Mouse (Mus musculus) E14TG2a.4 (cell line): Measurements from ENCODE around the gene Eomes.

Experiments used
- H3K27me3 ChIP-seq: 2 replicates; pipeline ENCODE4 v1.6.1; 2014; ENCODE audit warnings: low read length, control low read depth; ENCODE audit not compliant: insufficient read depth
- H3K36me3 ChIP-seq: 2 replicates; pipeline ENCODE4 v1.6.1; 2014; ENCODE audit warnings: low read length, control low read depth; ENCODE audit not compliant: insufficient read depth
- H3K4me1 ChIP-seq: replicated peaks from 2 replicates; pipeline ENCODE4 v1.6.1; 2014; ENCODE audit warnings: low read depth, low read length, control low read depth
- H3K4me3 ChIP-seq: replicated peaks from 2 replicates; pipeline ENCODE4 v1.5.1; 2014; ENCODE audit warnings: mild to moderate bottlenecking, low read length
- H3K9me3 ChIP-seq: 2 replicates; pipeline ENCODE4 v1.6.1; 2014; ENCODE audit warnings: low read length, control low read depth
- CTCF ChIP-seq: conservative IDR thresholded peaks from 2 replicates; pipeline ENCODE4 v1.5.1; 2014; ENCODE audit warnings: low read length
- NANOG ChIP-seq: IDR thresholded peaks from 2 replicates; pipeline ENCODE4 v1.6.1; 2014; ENCODE audit warnings: borderline replicate concordance, low read length, mixed read lengths
- POU5F1 ChIP-seq: IDR thresholded peaks from 2 replicates; pipeline ENCODE4 v1.6.1; 2014; ENCODE audit warnings: low read length, borderline replicate concordance

The Eomes gene

GRCm38 (mm10) chr9:118519101-118519500 lies 41.1 kb downstream of the Eomes start:
- Histone ChIP-seq H3K4me3 (no peak overlapping the region), H3K4me1 (peaks cover 33% of the 10 kb centered on the region), H3K27me3 (no peaks in the 10 kb centered on the region), H3K9me3 (no peaks in the 10 kb centered on the region), H3K36me3 (peaks cover 37% of the 10 kb centered on the region)
- TF ChIP-seq POU5F1, result no peak

GRCm38 (mm10) chr9:118520011-118520410 lies 42.0 kb downstream of the Eomes start:
- TF ChIP-seq CTCF, result no peak
- no peak for TF ChIP-seq POU5F1
- TF ChIP-seq NANOG, result no peak
- H3K36me3 ChIP-seq, result peaks cover 35% of the 10 kb centered on the region
- H3K9me3 ChIP-seq, result no peaks in the 10 kb centered on the region
- H3K27me3 ChIP-seq, result no peaks in the 10 kb centered on the region
- H3K4me3 ChIP-seq, result no peak overlapping the region
- peaks cover 33% of the 10 kb centered on the region for H3K4me1 ChIP-seq

- Histone ChIP-seq H3K36me3 (peaks cover 35% of the 10 kb centered on the region), H3K4me1 (peaks cover 33% of the 10 kb centered on the region), H3K27me3 (no peaks in the 10 kb centered on the region), H3K9me3 (no peaks in the 10 kb centered on the region), H3K4me3 (no peak overlapping the region)
- no peak for TF ChIP-seq NANOG
- no peak for TF ChIP-seq POU5F1
- TF ChIP-seq CTCF, result no peak
These were observed 42.8 kb downstream of the Eomes start for GRCm38 (mm10) chr9:118520858-118521257.

- no peak overlapping the region for H3K4me3 ChIP-seq
- no peak for TF ChIP-seq POU5F1
- no peak for TF ChIP-seq CTCF
- TF ChIP-seq NANOG, result no peak
- no peaks in the 10 kb centered on the region for H3K27me3 ChIP-seq
- H3K4me1 ChIP-seq, result peaks cover 38% of the 10 kb centered on the region
- H3K9me3 ChIP-seq, result no peaks in the 10 kb centered on the region
- H3K36me3 ChIP-seq, result peaks cover 35% of the 10 kb centered on the region
These were observed 43.6 kb downstream of the Eomes start for GRCm38 (mm10) chr9:118521659-118522058.

GRCm38 (mm10) chr9:118523738-118524137 lies 45.7 kb downstream of the Eomes start:
- TF ChIP-seq POU5F1 (no peak), CTCF (no peak), NANOG (no peak)
- no peak overlapping the region for H3K4me3 ChIP-seq
- H3K9me3 ChIP-seq, result no peaks in the 10 kb centered on the region
- peaks cover 42% of the 10 kb centered on the region for H3K4me1 ChIP-seq
- peaks cover 55% of the 10 kb centered on the region for H3K36me3 ChIP-seq
- no peaks in the 10 kb centered on the region for H3K27me3 ChIP-seq

- Histone ChIP-seq H3K36me3 (peaks cover 88% of the 10 kb centered on the region), H3K4me1 (peaks cover 15% of the 10 kb centered on the region), H3K27me3 (no peaks in the 10 kb centered on the region), H3K9me3 (no peaks in the 10 kb centered on the region), H3K4me3 (0 out of 2 replicates have a peak overlapping the region, but pooled peaks have one; percentile 10)
- TF ChIP-seq CTCF, result no peak
- no peak for TF ChIP-seq NANOG
- TF ChIP-seq POU5F1, result no peak
These were observed 49.0 kb downstream of the Eomes start for GRCm38 (mm10) chr9:118527056-118527455.

GRCm38 (mm10) chr9:118529783-118530182 lies 51.8 kb downstream of the Eomes start:
- peaks cover 95% of the 10 kb centered on the region for H3K36me3 ChIP-seq
- no peaks in the 10 kb centered on the region for H3K27me3 ChIP-seq
- TF ChIP-seq CTCF, result no peak
- no peak for TF ChIP-seq NANOG
- TF ChIP-seq POU5F1, result no peak
- no peak overlapping the region for H3K4me3 ChIP-seq
- H3K9me3 ChIP-seq, result no peaks in the 10 kb centered on the region
- H3K4me1 ChIP-seq, result peaks cover 25% of the 10 kb centered on the region

- no peaks in the 10 kb centered on the region for H3K27me3 ChIP-seq
- H3K4me1 ChIP-seq, result peaks cover 33% of the 10 kb centered on the region
- no peaks in the 10 kb centered on the region for H3K9me3 ChIP-seq
- H3K36me3 ChIP-seq, result peaks cover 94% of the 10 kb centered on the region
- no peak for TF ChIP-seq NANOG
- no peak for TF ChIP-seq CTCF
- TF ChIP-seq POU5F1, result no peak
- H3K4me3 ChIP-seq, result no peak overlapping the region
These were observed 52.7 kb downstream of the Eomes start for GRCm38 (mm10) chr9:118530679-118531078.

- H3K4me1 ChIP-seq, result peaks cover 38% of the 10 kb centered on the region
- TF ChIP-seq NANOG (no peak), CTCF (no peak)
- H3K36me3 ChIP-seq, result peaks cover 90% of the 10 kb centered on the region
- H3K27me3 ChIP-seq, result no peaks in the 10 kb centered on the region
- no peaks in the 10 kb centered on the region for H3K9me3 ChIP-seq
- H3K4me3 ChIP-seq, result no peak overlapping the region
These were observed 54.6 kb downstream of the Eomes start for GRCm38 (mm10) chr9:118532516-118533205.
